Mouse (Mus musculus) adrenal gland, adult 2 months (tissue): ENCODE measurements around the gene P2rx7. TPM values are rescaled to one million over a fixed set of nuclear protein-coding genes. Genes with fewer than 3 reads are reported as not detected.
"Not testable (repeated sequence)": the region's sequence is repeated elsewhere in the genome, so short reads cannot be mapped to it uniquely, and the experiment has no call there.

Experiments used
- DNase-seq: peaks from one replicate; pipeline ENCODE4 v3.0.0; 2021
- polyA plus RNA-seq: library from polyadenylated mRNA; depleted of rRNA; stranded (reverse); fragments of >200 nt; gene quantifications from 2 replicates; pipeline ENCODE4 v1.2.3, GENCODE M21; 2012
- total RNA-seq, 2 experiments: library from RNA; stranded (reverse); gene quantifications; 2 replicates each; pipeline ENCODE4 v1.2.3; 2021

P2rx7 gene
- total and polyA plus RNA-seq, 3 experiments = 3.0 to 3.3 (median 3.1) TPM

DNA sequence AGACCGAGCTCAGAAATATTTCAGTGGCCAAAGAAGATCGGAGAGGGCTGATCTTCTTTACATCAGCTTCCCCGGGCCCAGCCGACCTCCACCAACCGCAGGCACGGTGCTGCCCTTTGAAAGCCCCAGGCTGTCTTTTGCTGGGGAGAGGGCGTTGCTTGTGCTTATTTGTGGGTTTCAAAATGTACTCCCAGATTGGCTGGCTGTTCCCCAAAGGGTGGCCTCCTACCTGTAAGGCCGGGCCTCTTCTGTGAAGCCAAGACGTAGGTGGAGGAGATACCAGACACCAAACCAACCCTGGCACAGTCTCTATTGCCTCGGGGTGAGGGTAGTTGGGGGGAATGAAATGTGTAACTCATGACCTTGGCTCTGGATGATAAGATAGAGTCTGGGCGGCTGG is 2.3 kb downstream of the P2rx7 start:
- no peak for DNase-seq

DNA sequence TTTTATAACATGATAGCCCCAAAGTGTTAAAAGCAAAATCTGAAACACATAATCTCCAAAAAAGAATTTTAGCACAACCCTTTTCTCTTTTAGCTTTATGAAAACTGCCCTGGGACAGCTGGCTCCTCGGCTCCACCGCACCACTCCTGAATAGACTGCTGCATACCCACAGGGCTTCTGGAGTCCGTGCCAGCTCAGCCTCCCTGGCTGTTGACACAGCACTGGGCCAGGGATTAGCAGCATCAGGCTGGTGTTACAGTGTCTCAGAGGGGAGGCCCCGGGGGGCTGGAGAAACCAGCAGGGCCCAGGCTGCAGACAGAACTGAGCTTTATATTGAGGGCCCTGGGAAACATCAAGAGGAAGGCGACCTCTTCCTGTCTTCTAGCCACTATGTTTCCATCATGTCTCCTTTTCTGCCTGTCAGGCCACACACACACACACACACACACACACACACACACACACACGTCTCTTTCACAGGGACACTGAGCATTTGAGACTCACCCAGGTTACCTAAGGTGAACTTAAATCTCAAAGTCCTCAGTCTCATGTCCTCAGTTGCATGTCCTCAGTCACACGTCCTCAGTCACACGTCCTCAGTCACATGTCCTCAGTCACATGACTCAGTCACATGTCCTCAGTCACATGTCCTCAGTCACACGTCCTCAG is 3.7 kb downstream of the P2rx7 start:
- DNase-seq = no peak

DNA sequence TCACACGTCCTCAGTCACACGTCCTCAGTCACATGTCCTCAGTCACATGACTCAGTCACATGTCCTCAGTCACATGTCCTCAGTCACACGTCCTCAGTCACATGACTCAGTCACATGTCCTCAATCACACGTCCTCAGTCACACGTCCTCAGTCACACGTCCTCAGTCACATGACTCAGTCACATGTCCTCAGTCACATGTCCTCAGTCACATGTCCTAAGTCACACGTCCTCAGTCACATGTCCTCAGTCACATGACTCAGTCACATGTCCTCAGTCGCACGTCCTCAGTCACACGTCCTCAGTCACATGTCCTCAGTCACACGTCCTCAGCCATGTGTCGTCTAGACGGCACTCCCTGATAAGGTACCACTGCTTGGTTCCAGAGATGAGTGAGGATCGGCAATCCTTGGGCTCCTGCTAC is 4.3 kb downstream of the P2rx7 start:
- DNase-seq = not testable (repeated sequence)

DNA sequence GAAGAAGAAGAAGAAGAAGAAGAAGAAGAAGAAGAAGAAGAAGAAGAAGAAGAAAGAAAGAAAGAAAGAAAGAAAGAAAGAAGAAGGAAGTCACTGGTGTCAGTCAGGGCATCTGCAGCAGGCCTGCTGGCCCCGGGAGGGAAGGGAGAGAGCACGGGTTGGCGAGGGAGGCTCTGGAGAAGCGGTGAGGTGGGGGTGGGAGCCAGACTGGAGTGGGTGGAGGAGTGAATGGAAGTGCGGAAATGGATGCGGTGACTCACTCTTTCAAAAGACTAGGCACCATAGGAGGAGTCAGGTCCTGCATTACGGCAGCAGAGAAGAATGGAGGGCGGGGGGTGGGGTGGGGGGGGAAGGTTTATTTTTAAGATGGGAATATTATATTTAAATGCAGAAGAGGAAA is 5.6 kb downstream of the P2rx7 start:
- no peak for DNase-seq

DNA sequence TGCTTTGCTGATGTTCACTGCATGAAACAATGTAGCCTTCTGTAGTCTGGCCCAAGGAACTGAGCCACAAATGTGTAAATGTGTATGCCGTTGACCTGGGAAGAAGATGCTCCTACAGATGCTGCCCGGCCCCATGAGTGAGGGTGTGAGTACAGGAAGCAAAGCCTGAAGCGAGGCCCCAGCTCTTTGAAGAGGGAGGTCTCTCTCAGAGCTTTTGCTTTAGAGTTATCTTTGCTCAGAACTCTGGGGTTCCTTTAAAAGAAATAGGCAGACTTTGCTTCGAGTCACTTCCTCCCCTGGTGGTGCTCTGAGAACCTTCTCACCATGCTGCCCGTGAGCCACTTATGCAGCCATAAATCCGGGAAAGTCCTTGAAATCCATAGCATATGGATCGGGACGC is 6.4 kb downstream of the P2rx7 start:
- DNase-seq = no peak

DNA sequence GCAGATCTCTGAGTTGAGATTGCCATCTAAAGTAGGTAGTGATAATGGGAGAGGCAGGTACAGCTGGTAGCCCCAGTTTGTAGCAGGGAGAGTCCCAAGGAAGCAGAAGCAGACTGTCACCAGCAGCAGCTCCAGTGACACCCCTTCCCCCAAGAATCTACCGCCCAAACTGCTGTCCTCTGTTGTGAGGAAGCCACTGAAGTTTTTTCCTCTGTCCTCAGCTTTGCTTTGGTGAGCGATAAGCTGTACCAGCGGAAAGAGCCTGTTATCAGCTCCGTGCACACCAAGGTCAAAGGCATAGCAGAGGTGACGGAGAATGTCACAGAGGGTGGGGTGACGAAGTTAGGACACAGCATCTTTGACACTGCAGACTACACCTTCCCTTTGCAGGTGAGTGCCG is 8.8 kb downstream of the P2rx7 start:
- peak; percentile 31 for DNase-seq

DNA sequence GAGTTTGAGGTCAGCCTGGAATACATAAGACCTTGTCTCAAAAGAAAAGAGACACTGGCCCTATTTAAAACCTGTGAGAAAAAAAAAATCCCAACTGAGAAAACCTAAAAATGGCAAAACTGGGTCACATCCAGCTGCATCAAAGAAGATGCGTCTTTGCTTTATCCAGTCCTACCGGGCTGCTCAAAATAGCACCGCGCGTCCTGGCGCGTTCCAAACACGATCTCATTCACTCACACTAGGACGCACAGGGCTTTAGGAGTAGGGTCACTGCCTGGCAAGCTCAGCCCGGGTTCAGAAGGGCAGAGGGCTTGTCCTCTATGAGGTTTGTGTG is 9.4 kb downstream of the P2rx7 start:
- no peak for DNase-seq

DNA sequence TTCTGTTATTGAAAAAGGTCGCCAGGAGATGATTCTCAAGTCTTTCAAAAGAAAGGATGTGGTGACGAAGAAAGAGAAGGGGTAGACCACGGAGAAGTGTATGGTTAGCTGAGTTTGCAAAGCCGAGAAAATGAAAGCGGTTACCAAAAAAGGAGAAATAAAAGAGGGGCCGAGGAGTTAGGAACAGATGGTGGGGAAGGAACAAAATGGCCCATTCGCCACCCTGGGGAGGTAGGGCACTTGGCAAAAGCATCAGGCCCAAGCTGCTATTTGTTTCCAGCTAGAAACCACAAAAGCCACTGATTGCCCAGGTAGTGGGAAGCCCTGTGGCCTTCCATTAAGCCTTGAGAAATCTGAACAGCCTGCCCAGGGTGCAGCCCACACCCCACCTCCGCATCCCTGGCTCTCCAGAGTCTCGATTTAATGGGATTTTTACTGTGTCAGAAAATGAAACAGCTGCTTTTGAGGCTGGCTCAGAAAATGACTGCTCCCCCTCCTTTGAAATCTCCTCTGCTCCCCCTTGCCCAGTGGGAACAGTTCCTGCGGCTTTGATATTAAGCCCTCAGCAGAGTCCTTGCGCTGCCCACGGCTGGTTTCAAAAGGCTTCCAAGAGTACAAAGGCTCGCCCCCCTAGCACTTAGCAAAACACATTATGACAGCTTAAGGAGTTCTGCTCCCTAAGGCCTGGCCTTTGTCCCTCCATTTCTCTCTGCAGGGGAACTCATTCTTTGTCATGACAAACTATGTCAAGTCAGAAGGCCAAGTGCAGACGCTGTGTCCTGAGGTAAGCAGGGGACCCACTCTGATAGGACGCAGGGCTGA is 9.9 kb downstream of the P2rx7 start:
- DNase-seq = no peak

DNA sequence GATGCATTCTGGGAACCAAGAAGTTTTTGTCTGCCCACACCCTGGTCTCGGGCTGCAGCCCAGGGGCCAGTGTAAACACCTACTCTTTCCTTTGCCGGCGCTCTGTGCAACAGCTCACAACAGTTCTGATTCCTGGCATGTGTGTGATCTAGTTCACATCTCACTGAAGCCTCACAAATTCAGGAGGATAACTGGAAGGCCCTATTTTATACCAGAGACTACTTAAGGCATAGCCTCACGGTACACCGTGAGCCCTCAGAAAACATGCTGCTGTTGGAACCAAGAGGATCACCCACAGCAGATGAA is 10.5 kb downstream of the P2rx7 start:
- DNase-seq = no peak

DNA sequence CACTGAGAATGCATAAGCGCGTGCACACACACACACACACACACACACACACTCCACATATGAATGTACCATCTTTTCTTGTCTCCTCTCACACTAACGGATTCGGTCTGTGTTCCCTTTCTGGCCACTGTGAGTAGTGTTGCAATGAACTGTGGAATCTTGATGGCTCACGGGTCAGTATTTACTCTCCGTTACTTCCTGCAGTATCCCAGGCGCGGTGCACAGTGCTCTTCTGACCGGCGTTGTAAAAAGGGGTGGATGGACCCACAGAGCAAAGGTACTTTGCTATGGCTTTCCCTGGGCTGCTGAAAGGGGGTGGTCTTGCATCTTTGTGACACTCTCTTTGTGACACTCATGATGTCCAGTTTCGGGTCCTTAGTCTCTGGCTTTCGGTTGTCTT is 13.1 kb downstream of the P2rx7 start:
- no peak for DNase-seq

DNA sequence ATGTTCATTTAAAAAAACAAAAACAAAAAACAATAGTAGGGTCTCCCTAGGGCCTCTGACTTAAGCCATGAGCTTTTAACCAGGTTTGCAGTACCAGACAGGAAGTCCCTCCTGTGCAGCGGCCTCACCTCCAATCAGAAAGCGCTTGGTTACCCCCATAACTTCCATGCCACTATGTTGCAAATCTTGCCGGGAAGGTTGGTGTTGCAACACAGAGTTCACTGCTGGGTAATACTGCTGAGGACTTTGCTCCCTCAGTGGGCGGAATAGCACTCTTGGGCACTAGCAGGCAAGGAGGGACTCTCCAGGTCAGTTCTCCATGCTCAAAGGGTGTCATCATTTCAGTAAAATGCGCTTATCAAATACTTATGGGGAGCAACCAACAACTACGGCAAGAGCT is 18.8 kb downstream of the P2rx7 start:
- no peak for DNase-seq

DNA sequence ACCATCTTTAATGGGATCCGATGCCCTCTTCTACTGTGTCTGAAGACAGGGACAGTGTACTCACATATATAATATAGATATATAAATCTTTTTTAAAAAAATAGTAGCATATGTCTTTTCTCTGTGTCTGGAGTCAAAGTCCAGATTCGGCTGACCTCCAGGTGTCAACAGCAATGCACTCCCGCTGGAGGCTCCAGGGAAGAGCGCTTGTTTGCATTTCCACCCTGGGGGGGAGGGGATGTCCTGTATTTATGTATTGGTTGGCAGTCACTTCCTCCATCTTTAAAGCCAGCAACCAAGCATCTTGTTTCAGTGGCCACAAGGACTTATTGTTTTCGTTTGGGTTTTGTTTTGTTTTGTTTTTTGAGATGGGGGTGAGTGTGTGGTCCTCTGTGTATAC is 21.3 kb downstream of the P2rx7 start:
- no peak for DNase-seq

DNA sequence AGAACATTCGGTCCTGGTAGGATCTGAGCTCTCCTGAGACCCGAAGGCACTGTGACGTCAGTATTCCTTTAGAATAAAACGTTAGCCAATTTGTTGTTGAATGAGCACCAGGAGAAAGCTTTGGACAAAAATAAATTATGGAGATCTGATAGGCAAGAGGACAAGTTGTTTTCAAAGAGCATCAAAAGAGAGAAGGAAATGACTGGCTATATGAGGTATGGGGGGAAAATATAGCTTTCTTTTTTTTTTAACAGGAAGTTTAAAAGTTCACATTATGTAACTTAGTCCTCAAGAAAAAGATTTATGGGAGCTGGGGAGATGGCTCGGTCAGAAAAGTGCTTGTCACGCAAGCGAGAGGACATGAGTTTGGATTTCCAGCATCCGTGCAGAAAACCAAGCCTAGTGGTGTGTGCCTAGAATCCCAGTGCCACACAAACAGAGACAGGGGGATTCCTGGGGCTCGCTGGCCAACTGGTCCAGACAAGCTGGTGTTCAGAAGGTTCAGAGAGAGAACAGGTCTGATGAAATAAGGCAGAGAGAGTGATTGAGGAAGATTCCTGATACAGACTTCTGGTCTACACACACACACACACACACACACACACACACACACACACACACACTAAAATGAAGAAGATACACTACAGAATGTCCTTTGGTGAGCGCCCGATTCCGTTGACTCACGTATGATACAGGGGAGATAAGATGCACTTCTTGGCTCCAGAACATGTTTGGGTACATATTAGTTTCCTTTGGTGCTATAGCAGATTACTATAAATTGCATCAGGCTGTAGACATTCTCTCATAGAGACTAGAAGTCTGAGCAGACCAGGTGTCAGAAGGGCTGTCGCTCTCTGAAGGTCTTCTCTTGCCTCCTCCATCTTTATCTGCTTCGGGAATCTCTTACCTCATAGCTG is 25.5 kb downstream of the P2rx7 start:
- DNase-seq = no peak

DNA sequence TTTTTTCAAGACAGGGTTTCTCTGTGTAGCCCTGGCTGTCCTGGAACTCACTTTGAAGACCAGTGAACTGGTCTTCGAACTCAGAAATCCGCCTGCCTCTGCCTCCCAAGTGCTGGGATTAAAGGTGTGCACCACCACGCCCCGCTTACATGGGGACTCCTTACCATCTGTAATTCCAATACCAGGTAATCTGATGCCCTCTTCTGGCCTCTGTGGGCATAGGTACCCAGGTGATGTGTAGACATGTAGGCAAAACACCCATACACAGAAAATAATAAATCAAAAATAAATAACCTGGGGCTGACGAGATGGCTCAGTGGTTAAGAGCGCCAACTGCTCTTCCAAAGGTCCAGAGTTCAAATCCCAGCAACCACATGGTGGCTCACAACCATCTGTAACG is 27.9 kb downstream of the P2rx7 start:
- not testable (repeated sequence) for DNase-seq

DNA sequence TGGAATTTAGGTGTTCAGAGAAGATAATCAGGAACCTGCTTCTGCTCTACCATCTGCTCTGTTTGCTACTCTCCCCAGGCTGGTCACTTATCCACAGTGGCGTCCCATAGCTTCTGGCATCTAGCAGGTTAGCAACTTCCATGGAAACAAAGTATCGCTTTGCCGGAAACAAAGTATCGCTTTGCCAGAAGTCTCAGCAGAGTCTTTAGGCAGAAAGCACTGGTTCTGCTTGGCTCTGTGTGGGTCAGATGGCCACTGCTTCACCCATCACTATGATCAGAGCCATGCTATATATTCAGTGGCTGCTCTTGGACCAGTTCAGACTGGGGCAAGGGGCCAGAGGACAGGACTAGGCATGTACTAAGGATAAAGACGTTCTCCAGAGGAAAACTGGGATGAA is 28.6 kb downstream of the P2rx7 start:
- no peak for DNase-seq

DNA sequence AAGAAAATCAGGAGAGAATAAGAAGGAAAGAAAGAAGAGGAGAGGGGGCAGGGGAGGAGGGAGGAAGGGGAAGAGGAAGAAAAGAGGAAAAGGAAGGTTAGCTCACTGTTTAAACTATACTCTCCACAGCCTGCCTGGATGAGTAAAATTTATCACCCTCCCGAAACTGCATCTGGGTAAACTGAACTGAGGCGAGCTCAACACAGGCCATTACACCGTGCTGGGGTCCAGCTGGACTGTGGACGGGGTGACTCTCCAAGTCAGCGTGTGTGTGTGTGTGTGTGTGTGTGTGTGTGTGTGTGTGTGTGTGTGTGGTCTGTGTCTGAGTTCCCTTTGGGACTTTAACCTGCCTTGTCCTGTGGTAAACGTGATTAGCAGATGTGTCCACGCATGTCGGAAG is 32.3 kb downstream of the P2rx7 start:
- DNase-seq = no peak

DNA sequence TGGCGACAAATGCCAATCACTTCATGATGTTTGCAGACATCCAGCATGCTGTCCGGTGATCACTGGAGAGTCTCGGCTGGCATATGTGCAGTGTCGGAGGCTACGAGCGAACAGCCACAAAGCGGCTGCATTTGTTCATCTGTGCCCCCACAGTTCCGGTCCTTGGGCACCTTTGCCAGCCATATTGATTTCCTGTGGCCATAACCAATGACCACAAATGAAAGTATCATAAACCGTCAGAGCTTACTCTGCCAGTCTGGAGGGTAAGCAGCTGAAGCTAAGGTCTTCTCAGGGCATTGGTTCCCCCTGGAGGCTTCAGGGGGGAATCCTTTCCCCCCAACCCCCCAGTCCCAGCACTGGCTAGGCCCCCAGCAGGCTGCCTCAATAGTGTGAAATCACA is 34.3 kb downstream of the P2rx7 start:
- DNase-seq = no peak

DNA sequence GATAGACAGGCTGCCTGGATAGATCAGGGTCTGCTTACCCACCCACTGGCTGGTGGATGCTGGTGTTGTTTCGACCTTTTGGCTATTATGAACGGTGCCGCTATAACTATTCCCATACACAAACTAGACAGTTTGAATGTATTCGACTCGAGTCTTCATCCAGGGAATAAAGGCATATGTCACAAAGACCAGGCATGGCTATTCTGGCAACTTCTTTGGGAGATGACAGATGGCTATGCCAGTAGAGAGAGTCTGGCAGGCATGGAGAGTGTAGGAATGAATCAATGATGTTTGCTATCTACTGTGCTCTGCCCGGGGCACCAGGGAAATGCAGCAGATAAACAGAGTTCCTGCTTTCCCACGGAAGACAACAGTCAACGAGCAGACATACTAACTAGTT is 36.2 kb downstream of the P2rx7 start:
- DNase-seq = no peak

DNA sequence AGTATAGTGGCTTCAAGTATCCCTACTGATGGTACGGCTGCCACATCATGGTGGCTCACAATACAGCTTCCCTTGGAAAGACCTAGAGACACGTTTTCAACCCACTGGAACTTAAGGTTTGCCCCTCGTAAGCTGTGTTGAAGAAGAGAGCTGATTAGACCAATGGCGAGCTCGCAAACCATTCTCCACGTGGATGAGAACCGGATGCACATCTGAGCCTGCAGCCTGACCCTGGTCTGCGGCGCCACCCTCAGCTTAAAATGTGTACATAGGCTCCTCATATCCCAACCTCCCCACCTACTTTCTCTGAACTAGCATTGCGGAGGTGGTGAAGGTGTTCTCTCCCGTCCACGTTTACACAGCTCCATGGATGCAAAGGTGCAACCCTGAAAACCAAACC is 37.6 kb downstream of the P2rx7 start:
- no peak for DNase-seq

DNA sequence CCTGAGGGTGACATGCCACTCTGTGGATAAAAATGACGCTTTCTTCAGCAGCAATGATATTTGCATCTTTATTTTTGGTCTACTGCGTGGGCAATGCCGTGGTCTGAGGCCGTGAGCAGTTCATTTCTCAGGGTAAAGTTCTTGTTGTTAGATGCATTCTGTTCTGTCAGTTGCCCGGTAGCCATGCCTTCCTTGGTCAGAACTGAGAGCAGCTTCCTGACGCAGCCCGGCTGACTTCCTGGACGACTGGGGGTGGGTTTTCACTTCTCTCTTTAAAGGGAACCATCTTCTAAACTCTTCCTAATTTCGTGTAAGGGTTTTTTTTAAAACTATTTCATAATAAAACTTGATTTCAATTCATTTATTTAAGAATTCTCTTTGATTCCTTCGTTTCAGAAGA is 40.2 kb downstream of the P2rx7 start:
- DNase-seq = no peak

DNA sequence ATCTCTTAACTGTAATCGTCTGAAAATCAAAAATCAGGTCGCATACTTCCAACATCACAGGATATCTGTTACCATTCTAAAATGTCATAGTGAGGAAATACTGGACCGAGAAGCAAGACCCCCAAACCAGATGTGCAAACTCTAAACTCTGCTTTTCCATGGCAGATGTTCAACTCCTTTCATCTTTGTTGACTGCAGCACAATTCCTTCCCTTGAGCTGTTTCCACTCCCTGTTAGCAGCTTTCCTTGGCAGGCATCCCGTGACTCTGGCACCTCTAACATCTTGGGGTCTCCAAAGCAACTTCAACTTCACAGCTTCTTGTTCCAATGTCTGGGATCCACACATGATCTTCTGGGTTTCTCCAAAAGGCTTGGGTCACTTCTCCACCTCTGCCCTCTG is 43.7 kb downstream of the P2rx7 start:
- DNase-seq = no peak

DNA sequence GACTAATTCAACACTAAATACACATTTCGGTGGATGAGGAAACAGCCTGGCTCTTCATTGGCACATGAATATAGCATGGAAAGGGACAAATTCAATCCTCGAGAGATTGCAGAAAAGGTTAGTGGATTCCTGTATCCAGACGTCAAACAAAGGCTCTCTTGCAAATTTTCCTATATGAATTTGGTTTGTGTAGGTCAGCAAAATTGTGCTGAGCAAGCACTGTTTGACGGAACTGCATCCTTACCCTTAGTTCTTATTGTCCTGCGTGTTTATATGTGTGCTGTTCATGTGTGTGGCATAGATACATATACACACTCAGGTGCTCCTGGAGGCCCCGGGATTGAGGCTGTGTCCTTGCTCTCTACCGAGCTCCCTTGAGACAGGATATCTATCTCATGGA is 45.4 kb downstream of the P2rx7 start:
- DNase-seq = no peak

DNA sequence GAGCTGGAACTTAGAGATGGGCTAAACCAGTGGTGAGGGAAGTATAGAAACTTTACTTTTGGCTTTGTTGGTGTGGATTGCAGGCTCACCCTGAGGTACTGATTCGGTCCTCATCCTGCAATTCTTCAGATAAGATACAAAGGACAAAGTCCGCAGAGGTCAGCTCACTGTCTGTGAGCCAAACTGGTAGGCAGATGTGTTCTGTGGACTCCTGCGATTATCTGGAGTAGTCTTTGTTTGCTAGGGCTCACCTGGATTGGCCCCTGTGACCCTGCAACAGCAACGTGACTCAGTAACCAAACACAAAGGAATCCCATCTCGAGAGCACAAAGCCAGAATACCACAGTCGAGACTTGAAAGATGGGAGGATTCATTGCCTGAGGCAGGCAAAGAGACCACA is 46.8 kb downstream of the P2rx7 start:
- DNase-seq = no peak
